Mouse (Mus musculus): Measurements from ENCODE around the gene Lpcat2b. TPM values are rescaled to one million over a fixed set of nuclear protein-coding genes. Genes with fewer than 3 reads are reported as not detected.

The Lpcat2b gene
- polyA plus RNA-seq, 1 experiment from 2014 or later = not detected

GRCm38 (mm10) chr5:107462147-107463076 is 31.1 kb downstream of the Lpcat2b start:
- Histone ChIP-seq H3K36me3 (ENCODE audit: control insufficient read depth, insufficient read depth, low read length) (no peaks in the 10 kb centered on the region), H3K9me3 (ENCODE audit: control insufficient read depth, low read length) (no peaks in the 10 kb centered on the region), H3K27me3 (ENCODE audit: control insufficient read depth, insufficient read depth, low read length) (no peaks in the 10 kb centered on the region), H3K4me1 (ENCODE audit: control insufficient read depth, insufficient read depth, low read length) (no peaks in the 10 kb centered on the region), H3K4me2 (ENCODE audit: low read depth, severe bottlenecking) (no peak overlapping the region), H3K27ac (replicated peaks; ENCODE audit: low read depth, low read length) (no peak overlapping the region), H3K9ac (ENCODE audit: low read length) (no peak overlapping the region), H3K4me3 (ENCODE audit: low read depth, low read length) (no peak overlapping the region)
- DNase-seq (ENCODE audit: low spot score) (no peak), ATAC-seq (ENCODE audit: insufficient number of reproducible peaks, low FRiP score, low TSS enrichment, low read depth) (no peak)
- 92% methylated on average over 4 of the region's 4 CpGs for WGBS

- no peak overlapping the region for H3K4me3 ChIP-seq (ENCODE audit: low read depth, low read length)
- no peak for DNase-seq (ENCODE audit: low spot score)
- no peak overlapping the region for H3K9ac ChIP-seq (ENCODE audit: low read length)
- no peak overlapping the region for H3K27ac ChIP-seq (replicated peaks; ENCODE audit: low read depth, low read length)
- 65% methylated on average over 5 of the region's 5 CpGs for WGBS
- no peak overlapping the region for H3K4me2 ChIP-seq (ENCODE audit: low read depth, severe bottlenecking)
- no peaks in the 10 kb centered on the region; the same call in 1 of the 2 replicates for H3K36me3 ChIP-seq (ENCODE audit: control insufficient read depth, insufficient read depth, low read length)
- no peak for ATAC-seq (ENCODE audit: insufficient number of reproducible peaks, low FRiP score, low TSS enrichment, low read depth)
- H3K27me3 ChIP-seq (ENCODE audit: control insufficient read depth, insufficient read depth, low read length) = no peaks in the 10 kb centered on the region
- no peaks in the 10 kb centered on the region for H3K9me3 ChIP-seq (ENCODE audit: control insufficient read depth, low read length)
- no peaks in the 10 kb centered on the region for H3K4me1 ChIP-seq (ENCODE audit: control insufficient read depth, insufficient read depth, low read length)
Observed at GRCm38 (mm10) chr5:107466501-107466900, 35.2 kb downstream of the Lpcat2b start.

- H3K4me1 ChIP-seq (ENCODE audit: control insufficient read depth, insufficient read depth, low read length) = no peaks in the 10 kb centered on the region
- no peak overlapping the region for H3K27ac ChIP-seq (replicated peaks; ENCODE audit: low read depth, low read length)
- ATAC-seq (ENCODE audit: insufficient number of reproducible peaks, low FRiP score, low TSS enrichment, low read depth) (no peak), DNase-seq (ENCODE audit: low spot score) (no peak)
- no peak overlapping the region for H3K4me2 ChIP-seq (ENCODE audit: low read depth, severe bottlenecking)
- H3K9me3 ChIP-seq (ENCODE audit: control insufficient read depth, low read length) = no peaks in the 10 kb centered on the region
- no peak overlapping the region for H3K9ac ChIP-seq (ENCODE audit: low read length)
- no peaks in the 10 kb centered on the region; the same call in 1 of the 2 replicates for H3K36me3 ChIP-seq (ENCODE audit: control insufficient read depth, insufficient read depth, low read length)
- no peak overlapping the region for H3K4me3 ChIP-seq (ENCODE audit: low read depth, low read length)
- WGBS = 84% methylated on average over 4 of the region's 4 CpGs
- no peaks in the 10 kb centered on the region for H3K27me3 ChIP-seq (ENCODE audit: control insufficient read depth, insufficient read depth, low read length)
Observed at GRCm38 (mm10) chr5:107467098-107467497, 35.7 kb downstream of the Lpcat2b start.

DNA sequence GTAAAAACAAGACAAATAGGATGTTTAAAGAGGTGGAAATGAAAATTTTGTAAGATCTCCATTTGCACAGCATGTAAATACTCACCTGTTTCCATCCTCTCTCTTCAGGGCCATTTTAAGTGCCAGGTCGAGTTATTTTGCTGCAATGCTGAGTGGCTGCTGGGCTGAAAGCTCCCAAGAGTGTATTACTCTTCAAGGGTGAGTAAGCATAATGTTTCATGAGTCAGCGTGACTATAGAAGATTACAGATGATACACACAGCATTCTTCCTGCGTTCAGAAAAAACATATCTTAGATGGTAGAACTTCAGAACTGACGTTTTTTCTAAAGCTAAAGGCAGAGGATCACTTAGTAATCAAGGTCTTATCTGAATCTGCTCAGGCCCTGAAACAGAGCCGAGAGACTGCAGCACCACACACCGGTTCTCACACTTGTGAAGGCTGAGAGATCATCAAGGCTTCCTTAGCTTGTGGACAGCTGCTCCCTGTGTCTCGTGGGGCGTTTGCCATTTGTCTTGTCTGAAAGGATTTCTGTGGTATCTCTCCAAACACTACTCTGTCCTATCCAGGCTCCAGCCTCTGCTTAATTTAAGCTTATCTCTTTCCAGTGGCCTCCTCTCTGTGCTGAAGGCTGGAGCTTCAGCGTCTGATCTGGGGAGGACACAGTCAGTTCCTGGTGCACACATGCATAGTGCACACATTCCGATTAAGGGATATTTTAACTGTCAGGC is 39.4 kb downstream of the Lpcat2b start:
- H3K4me2 ChIP-seq (ENCODE audit: low read depth, severe bottlenecking) = no peak overlapping the region
- no peak overlapping the region for H3K4me3 ChIP-seq (ENCODE audit: low read depth, low read length)
- H3K36me3 ChIP-seq (ENCODE audit: control insufficient read depth, insufficient read depth, low read length) = no peaks in the 10 kb centered on the region; the same call in 1 of the 2 replicates
- H3K4me1 ChIP-seq (ENCODE audit: control insufficient read depth, insufficient read depth, low read length) = no peaks in the 10 kb centered on the region
- no peaks in the 10 kb centered on the region for H3K27me3 ChIP-seq (ENCODE audit: control insufficient read depth, insufficient read depth, low read length)
- no peak overlapping the region for H3K27ac ChIP-seq (replicated peaks; ENCODE audit: low read depth, low read length)
- H3K9ac ChIP-seq (ENCODE audit: low read length) = no peak overlapping the region
- no peaks in the 10 kb centered on the region for H3K9me3 ChIP-seq (ENCODE audit: control insufficient read depth, low read length)
- 82% methylated on average over 10 of the region's 10 CpGs for WGBS
- no peak for DNase-seq (ENCODE audit: low spot score)
- ATAC-seq (ENCODE audit: insufficient number of reproducible peaks, low FRiP score, low TSS enrichment, low read depth) = no peak

- DNase-seq (ENCODE audit: low spot score) (no peak), ATAC-seq (ENCODE audit: insufficient number of reproducible peaks, low FRiP score, low TSS enrichment, low read depth) (no peak)
- H3K27me3 ChIP-seq (ENCODE audit: control insufficient read depth, insufficient read depth, low read length) = no peaks in the 10 kb centered on the region
- H3K4me1 ChIP-seq (ENCODE audit: control insufficient read depth, insufficient read depth, low read length) = no peaks in the 10 kb centered on the region
- H3K9ac ChIP-seq (ENCODE audit: low read length) = no peak overlapping the region
- no peaks in the 10 kb centered on the region for H3K9me3 ChIP-seq (ENCODE audit: control insufficient read depth, low read length)
- H3K27ac ChIP-seq (replicated peaks; ENCODE audit: low read depth, low read length) = no peak overlapping the region
- H3K36me3 ChIP-seq (ENCODE audit: control insufficient read depth, insufficient read depth, low read length) = no peaks in the 10 kb centered on the region
- no peak overlapping the region for H3K4me3 ChIP-seq (ENCODE audit: low read depth, low read length)
- no peak overlapping the region for H3K4me2 ChIP-seq (ENCODE audit: low read depth, severe bottlenecking)
- 90% methylated on average over 2 of the region's 2 CpGs for WGBS
Observed at GRCm38 (mm10) chr5:107480194-107480593, 48.8 kb downstream of the Lpcat2b start.

Other genes starting within 250 kb of the Lpcat2b start
- gene Tgfbr3, start 141.9 kb upstream of the Lpcat2b start, polyA plus RNA-seq (2014; fragmentation: Nextera tagmentation; extraction: Ambion mirVana) = 11.2 and 12.4 TPM in 2 replicates
- 1.5 and 2.0 TPM in 2 replicates for gene Brdt, start 100.4 kb upstream of the Lpcat2b start, polyA plus RNA-seq (2014; fragmentation: Nextera tagmentation; extraction: Ambion mirVana)
- 0.64 and 0.72 TPM in 2 replicates for gene Ephx4, start 28.8 kb upstream of the Lpcat2b start, polyA plus RNA-seq (2014; fragmentation: Nextera tagmentation; extraction: Ambion mirVana)
- 5.0 and 5.3 TPM in 2 replicates for gene Btbd8, start 6.4 kb downstream of the Lpcat2b start, polyA plus RNA-seq (2014; fragmentation: Nextera tagmentation; extraction: Ambion mirVana)
- 0.41 and 0.75 TPM in 2 replicates for gene Gm42669, start 76.1 kb downstream of the Lpcat2b start, polyA plus RNA-seq (2014; fragmentation: Nextera tagmentation; extraction: Ambion mirVana)
- 0.07 and 0.09 TPM in 2 replicates for gene 1700028K03Rik, start 103.2 kb downstream of the Lpcat2b start, polyA plus RNA-seq (2014; fragmentation: Nextera tagmentation; extraction: Ambion mirVana)
- 20.3 and 23.9 TPM in 2 replicates for gene Rpap2, start 165.8 kb downstream of the Lpcat2b start, polyA plus RNA-seq (2014; fragmentation: Nextera tagmentation; extraction: Ambion mirVana)
- gene Glmn, start 166.3 kb downstream of the Lpcat2b start, polyA plus RNA-seq (2014; fragmentation: Nextera tagmentation; extraction: Ambion mirVana) = 42.2 and 42.5 TPM in 2 replicates